Mouse (Mus musculus) heart, adult 11 months (tissue): ENCODE results near the gene Lefty1.

Experiments used
- DNase-seq: peaks from one replicate; pipeline ENCODE4 v3.0.0; 2022

The Lefty1 gene

GRCm38 (mm10) chr1:180934467-180935419 lies at the start of gene Lefty1:
TSS of gene Lefty1 (plus strand) at chr1:180935022.
- DNase-seq: peak; percentile 89

GRCm38 (mm10) chr1:180888556-180889042 lies 46.2 kb upstream of the Lefty1 start:
- DNase-seq: peak; percentile 99

GRCm38 (mm10) chr1:180889172-180889571 lies 45.6 kb upstream of the Lefty1 start:
- DNase-seq: no peak

GRCm38 (mm10) chr1:180889841-180890240 lies 45.0 kb upstream of the Lefty1 start:
- peak; percentile 86 for DNase-seq

DNA sequence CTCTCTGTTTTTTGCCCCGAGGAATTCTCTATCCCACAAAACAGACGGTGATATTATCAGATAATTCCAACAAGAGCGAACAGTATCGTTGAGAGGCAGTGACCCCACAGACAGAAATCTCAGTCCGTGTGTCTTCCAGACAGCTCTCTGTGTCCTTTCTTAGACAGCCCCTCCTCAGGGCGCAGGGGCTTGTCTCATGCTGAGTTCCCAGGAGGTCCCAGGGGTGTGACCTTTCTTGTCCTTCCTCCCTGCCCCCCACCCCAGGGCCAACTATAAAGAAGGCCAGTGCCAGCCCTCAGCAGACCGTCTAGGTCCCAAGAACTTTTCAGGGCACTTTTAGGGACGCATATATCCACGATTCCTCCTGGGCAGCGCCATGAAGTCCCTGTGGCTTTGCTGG lies 42.0 kb upstream of the Lefty1 start, which contains the start of gene Lefty2:
Lefty2 (plus strand) TSS at position 301 of the 400 bp plus-strand sequence.
- DNase-seq: no peak

GRCm38 (mm10) chr1:180894088-180894987 lies 40.5 kb upstream of the Lefty1 start:
- peak; percentile 91 for DNase-seq

DNA sequence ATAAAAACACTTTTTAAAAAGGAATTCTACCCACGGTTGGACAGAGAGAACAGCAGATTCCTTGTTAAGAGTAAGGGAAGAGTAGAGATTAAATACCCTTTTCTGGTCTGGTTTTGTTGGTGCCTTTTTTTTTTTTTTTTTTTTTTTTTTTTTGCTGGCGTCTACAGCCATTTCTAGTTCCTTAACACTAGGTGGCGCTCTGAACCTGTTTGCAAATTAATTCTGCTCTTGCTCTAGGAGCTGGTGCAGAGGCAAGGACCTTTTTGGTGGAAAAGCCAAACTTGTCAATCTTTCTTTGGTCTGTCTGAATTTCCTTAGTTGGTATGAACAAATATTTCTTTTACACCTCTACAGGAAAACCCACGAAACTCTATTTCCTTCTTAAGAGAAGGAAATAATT lies 33.7 kb upstream of the Lefty1 start:
- DNase-seq: no peak

- DNase-seq: peak; percentile 94
These were observed 31.9 kb upstream of the Lefty1 start for GRCm38 (mm10) chr1:180902915-180903314.

- DNase-seq: no peak
These were observed 31.2 kb upstream of the Lefty1 start for GRCm38 (mm10) chr1:180903666-180904038.

DNA sequence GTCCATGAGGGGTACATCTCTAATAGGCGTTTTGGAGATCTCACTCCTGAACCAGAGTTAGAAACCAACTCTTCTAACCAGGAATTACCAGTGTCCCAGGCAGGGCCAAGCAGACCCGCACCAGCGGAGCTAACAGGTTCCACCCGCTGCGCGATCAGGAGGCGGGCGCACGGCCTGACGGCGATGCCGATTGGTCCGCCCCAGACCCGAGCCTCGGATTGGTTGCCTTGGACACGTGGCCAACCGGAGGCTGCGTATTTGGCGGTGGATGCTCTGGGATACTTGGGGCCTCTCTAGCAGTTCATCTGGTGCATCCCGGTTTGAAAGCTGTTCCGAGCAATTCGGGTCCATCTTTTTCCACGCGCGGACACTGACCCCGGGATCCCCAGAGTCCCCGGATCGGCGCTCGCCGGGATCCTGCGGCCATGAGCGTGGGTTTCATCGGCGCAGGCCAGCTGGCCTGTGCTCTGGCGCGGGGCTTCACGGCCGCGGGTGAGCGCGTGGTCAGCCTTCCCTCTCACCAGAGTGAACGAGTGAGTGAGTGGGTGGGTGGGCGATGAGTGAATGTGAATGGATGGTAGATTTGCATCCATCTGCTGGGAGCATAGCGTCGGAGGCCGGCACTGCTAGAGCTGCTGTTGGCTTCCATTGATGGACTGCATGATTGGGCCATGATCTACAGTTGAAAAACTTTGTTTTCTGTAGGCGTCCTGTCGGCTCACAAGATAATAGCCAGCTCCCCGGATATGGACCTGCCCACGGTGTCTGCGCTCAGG lies 30.6 kb upstream of the Lefty1 start, which contains the start of gene Pycr2:
Pycr2 (plus strand) TSS at position 255 of the 776 bp plus-strand sequence.
- DNase-seq: peak; percentile 100

GRCm38 (mm10) chr1:180904815-180905080 lies 30.1 kb upstream of the Lefty1 start:
- no peak for DNase-seq

GRCm38 (mm10) chr1:180905307-180905706 lies 29.5 kb upstream of the Lefty1 start:
- DNase-seq: no peak

DNA sequence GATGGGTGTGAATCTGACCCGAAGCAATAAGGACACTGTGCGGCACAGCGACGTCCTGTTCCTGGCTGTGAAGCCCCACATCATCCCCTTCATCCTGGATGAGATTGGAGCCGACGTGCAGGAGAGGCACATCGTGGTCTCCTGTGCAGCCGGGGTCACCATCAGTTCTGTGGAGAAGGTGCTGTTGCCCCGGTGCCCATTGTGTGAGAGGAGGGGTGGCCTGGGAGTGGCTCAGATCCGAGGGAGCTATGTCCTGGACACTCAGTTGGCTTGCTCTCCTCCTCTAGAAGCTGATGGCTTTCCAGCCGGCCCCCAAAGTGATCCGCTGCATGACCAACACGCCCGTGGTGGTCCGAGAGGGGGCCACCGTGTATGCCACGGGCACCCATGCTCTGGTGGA lies 28.9 kb upstream of the Lefty1 start:
- DNase-seq: peak; percentile 87

- DNase-seq: peak; percentile 88
These were observed 28.2 kb upstream of the Lefty1 start for GRCm38 (mm10) chr1:180906461-180907147.

DNA sequence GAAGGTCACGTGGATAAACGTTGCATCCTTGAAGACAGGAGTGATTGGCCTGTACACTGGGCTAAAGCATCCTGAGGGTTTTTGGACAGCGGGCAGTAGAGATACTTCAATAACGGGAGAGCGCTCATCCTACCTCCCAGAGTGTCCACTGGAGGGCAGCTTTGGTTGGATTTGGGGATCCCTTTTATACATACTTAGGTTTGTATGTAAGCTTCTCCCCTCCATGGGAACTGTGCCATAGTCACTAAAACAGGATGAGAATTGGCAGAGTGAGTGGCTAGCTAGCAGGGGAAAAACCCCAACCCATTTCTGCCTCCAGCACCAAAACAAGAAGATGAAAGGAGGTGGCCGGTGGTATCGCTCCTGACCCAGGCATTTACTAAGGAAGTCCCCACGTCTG lies 23.7 kb upstream of the Lefty1 start:
- DNase-seq: peak; percentile 80

DNA sequence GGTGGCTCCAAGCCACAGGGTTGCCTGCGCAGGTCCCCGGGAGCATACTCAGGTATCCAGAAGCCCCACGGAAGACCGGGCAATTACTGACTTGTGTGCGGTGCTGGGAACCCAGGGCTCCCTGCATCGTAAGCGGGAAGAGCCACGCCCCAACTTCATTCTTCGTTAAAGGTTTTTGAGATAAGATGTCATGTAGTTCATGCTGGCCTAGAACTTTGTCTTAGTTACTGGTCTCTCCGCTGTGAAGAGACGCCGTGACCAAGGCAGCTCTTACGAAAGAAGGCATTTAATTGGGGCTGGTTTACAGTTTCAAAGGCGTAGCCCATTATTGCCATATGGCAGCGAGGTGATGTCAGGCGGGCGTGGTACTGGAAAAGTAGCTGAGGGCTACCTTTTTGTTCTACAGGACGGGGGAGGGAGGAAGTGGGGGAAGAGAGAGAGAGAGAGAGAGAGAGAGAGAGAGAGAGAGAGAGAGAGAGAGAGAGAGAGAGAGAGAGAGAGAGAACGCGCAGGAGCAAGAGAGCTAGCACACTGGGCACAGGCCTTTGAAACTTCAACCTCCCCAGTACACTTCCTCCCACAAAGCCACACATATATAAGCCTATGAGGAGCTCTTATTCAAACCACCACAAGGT lies 23.1 kb upstream of the Lefty1 start:
- peak; percentile 85 for DNase-seq

DNA sequence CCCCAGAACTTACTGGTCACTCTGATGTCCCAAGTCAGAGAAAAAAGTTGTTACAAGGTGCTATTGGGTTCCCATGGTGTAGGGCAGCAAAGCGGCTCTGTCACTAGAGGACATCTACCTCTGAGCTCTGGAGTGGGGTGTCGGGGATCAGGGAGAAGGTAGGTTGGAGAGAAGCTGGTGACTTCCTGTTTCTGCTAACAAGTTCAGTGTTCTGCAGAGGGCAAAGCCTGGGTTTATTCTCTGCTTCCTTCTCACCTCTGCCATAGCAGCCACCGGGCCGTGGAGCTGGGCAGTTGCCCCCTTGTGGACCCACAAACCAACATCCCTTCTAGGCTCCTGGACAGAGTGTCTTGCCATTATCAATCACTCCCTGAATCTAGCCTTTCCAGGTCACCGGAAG lies 22.0 kb upstream of the Lefty1 start:
- DNase-seq: no peak

DNA sequence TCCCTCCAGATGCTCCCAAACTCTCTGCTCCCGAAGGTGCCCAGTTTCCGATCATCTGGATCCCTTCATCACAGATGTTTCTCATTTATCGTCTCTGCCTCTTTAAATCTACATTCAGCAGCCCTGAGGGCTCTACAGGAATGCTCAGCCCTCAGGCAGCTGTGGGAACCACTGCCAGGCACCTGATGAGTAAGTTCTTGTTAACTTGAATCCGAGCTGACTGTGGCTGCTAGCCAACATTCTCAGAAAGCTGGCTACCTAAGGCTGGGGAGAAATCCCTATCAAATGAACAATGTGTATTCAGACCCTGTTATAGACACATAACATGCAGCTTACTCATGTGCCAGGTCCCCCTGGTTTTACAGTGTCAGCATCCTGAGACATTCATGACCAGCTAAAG lies 21.0 kb upstream of the Lefty1 start:
- no peak for DNase-seq

GRCm38 (mm10) chr1:180916425-180916824 lies 18.4 kb upstream of the Lefty1 start:
- DNase-seq: no peak

- DNase-seq: no peak
These were observed 17.8 kb upstream of the Lefty1 start for GRCm38 (mm10) chr1:180917053-180917452.

DNA sequence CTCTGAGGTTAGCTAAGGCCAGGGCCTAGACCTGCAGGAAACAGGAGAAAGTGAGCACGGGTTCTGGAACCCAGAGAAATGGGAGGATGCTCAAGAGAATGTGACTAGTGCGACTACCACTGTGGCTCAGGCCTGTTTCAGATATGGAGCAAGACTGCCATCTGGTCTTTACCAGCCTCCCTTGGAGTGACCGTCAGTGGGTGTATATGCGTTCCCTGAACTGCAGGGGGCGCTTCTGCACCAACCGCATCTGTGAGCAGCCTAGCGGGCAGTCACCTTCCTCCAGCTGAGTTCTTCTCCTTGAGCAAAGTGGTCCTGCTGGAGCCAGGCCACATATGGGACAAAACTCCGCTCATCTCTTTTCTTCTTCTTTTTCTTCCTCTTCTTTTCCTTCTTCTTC lies 15.1 kb upstream of the Lefty1 start:
- no peak for DNase-seq
